15 mouse cellular contexts compared by ENCODE assay signal in the genomic region with DNA sequence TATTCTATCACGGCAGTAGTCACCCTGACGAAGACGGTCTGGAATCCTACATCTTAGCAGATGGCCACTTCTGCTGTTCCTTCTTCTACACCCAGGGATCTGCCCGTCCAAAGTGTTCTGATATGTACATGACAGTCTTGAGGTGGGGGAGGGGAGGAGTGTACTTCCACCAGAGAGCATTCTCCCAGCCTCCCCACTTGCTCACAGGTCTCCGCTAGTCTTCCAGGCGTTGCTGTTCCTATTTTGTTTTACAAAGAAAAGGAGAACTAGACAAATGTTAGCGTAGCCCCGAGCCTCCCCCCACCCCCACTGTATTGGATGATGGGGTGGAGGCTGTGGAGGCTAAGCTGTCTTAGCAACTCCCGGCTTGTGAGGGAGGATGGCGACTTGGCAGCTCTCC. TPM values are rescaled to one million over a fixed set of nuclear protein-coding genes. Genes with fewer than 3 reads are reported as not detected.
DNase-seq lines count a peak whose midpoint lies in the region.
"Had no signal": no experiment of that assay in that cellular context is flagged by ENCODE, and none has a peak within 500 bp of the region (broad histone marks: within the 10 kb centered on the region; RNA-seq: fewer than 3 reads in every experiment).

No protein-coding gene starts in this region.

- peak; percentile 24 for DNase-seq in heart, postnatal 4 days
- no peak for DNase-seq in heart, adult 18-20 months
- peak; percentile 28 to 65 for DNase-seq in left cerebral cortex, postnatal 14 days (ENCODE audit: low spot score in 2 of 2)
- no peak for DNase-seq in left cerebral cortex, adult 9 months (ENCODE audit: low spot score in 2 of 2)
- DNase-seq in ovary, postnatal 36 days (ENCODE audit: low spot score), result peak; percentile 25
- DNase-seq in ovary, adult 18-20 months (ENCODE audit: low spot score), result no peak
- DNase-seq in ZHBTc4 (ENCODE audit: low read depth, low spot score), result peak; percentile 79
- no peak for DNase-seq in B cell, adult 2 months
- DNase-seq: adrenal gland, postnatal 14 days; cerebellum, adult 11-12 months; embryo, embryonic 11 days; forebrain, postnatal 0 days; gastrocnemius, adult 2 months; heart, postnatal 10 days; thymus, postnatal 36 days had no signal

- intact Hi-C loops in left cerebral cortex, postnatal 14 days (cut with DNase I), result no loop called here

RNA-seq across cellular contexts. Expression of gene Slc4a8, which starts 18.3 kb away (rescaled TPM):
- total RNA-seq in heart, postnatal 4 days (2021), result 1 to 10 TPM; 2.4 to 2.5 TPM
- total RNA-seq in heart, adult 18-20 months (2021), result 1 to 10 TPM; 1.9 to 4.8 TPM
- total RNA-seq in left cerebral cortex, postnatal 14 days (2021), result 10 to 100 TPM; 87.7 to 90.8 TPM

RNA-seq across cellular contexts. Expression of gene Galnt6, which starts 50.7 kb away (rescaled TPM):
- 1 to 10 TPM; 1.3 to 1.6 TPM for total RNA-seq in heart, postnatal 4 days (2021)
- total RNA-seq in heart, adult 18-20 months (2021), result 1 to 10 TPM in 1 of 2 experiments, under 1 TPM in 1; 0.62 to 1.3 TPM
- total RNA-seq in left cerebral cortex, postnatal 14 days (2021), result 1 to 10 TPM in 1 of 2 experiments, under 1 TPM in 1; 0.97 to 2.0 TPM

Comparison
In these comparisons a context has a peak if more than half of its experiments do, and no peak if none do; other contexts are left out.
1. DNase-seq: peak in heart, postnatal 4 days (single experiment), left cerebral cortex, postnatal 14 days (2 of 2), ovary, postnatal 36 days (single experiment) and ZHBTc4 (single experiment); none in heart, adult 18-20 months (0 of 2), left cerebral cortex, adult 9 months (0 of 2), ovary, adult 18-20 months (single experiment) and B cell, adult 2 months (0 of 2).
2. RNA of gene Slc4a8, which starts 18.3 kb away (total RNA-seq): 87.7 to 90.8 TPM in left cerebral cortex, postnatal 14 days; 1.9 to 4.8 TPM in heart, adult 18-20 months and 2.4 to 2.5 TPM in heart, postnatal 4 days; every median in the first group is over 10 times any median in the second.